Mouse (Mus musculus) forebrain, embryonic 11.5 days (tissue): ENCODE results near the gene Pgs1. TPM values are rescaled to one million over a fixed set of nuclear protein-coding genes. Genes with fewer than 3 reads are reported as not detected.
A peak's percentile ranks its signal among the peaks of the same experiment; 100 is the strongest.

Experiments used
- ATAC-seq: fragments of 200-750 bp; cut with Nextera tagmentation; replicated peaks from 2 replicates; pipeline ENCODE4 v1.8.0; 2017; ENCODE audit warnings: moderate TSS enrichment; ENCODE audit not compliant: low FRiP score
- DNase-seq: peaks from one replicate; pipeline ENCODE4 v3.0.0-alpha.2; 2017; ENCODE audit warnings: low spot score
- H3K27ac ChIP-seq: fragments of 300-500 bp; sonication (generic); 2 replicates; pipeline ENCODE4 v1.5.1; 2014; ENCODE audit warnings: low read depth, low read length
- H3K27me3 ChIP-seq: fragments of 300-500 bp; sonication (generic); 2 replicates; pipeline ENCODE4 v1.6.1; 2014; ENCODE audit warnings: mild to moderate bottlenecking, low read length, mixed read lengths; ENCODE audit not compliant: control insufficient read depth, insufficient read depth
- H3K36me3 ChIP-seq: fragments of 300-500 bp; sonication (generic); 2 replicates; pipeline ENCODE4 v1.6.1; 2014; ENCODE audit warnings: mild to moderate bottlenecking, low read length, moderate library complexity, mixed read lengths; ENCODE audit not compliant: control insufficient read depth, insufficient read depth
- H3K4me1 ChIP-seq: fragments of 300-500 bp; sonication (generic); replicated peaks from 2 replicates; pipeline ENCODE4 v1.6.1; 2014; ENCODE audit warnings: low read length, mixed read lengths; ENCODE audit not compliant: control insufficient read depth, insufficient read depth
- H3K4me2 ChIP-seq: fragments of 300-500 bp; sonication (generic); 2 replicates; pipeline ENCODE4 v1.6.1; 2014; ENCODE audit warnings: low read depth, mild to moderate bottlenecking, low read length, moderate library complexity, mixed read lengths; ENCODE audit not compliant: severe bottlenecking
- H3K4me3 ChIP-seq: fragments of 300-500 bp; sonication (generic); 2 replicates; pipeline ENCODE4 v1.5.1; 2014; ENCODE audit warnings: low read depth, low read length
- H3K9ac ChIP-seq: fragments of 300-500 bp; sonication (generic); 2 replicates; pipeline ENCODE4 v1.6.1; 2014; ENCODE audit warnings: low read length
- H3K9me3 ChIP-seq: fragments of 300-500 bp; sonication (generic); 2 replicates; pipeline ENCODE4 v1.6.1; 2016; ENCODE audit warnings: low read length, mixed read lengths; ENCODE audit not compliant: control insufficient read depth
- WGBS: fragments of 180-500 bp; shearing (Covaris S2); extraction: QIAGEN DNeasy Blood & Tissue Kit; methylation state at CpG from one replicate; pipeline ENCODE4 v1.1.7; 2014; 5-methylcytosine and 5-hydroxymethylcytosine counted together
- polyA plus RNA-seq: library from polyadenylated mRNA; unstranded; fragments of >200 nt; fragmentation: Nextera tagmentation; extraction: Ambion mirVana; gene quantifications from 2 replicates; pipeline ENCODE4 v1.2.1, GENCODE M21; 2014

The Pgs1 gene
- 43.4 and 45.7 TPM in 2 replicates for polyA plus RNA-seq

GRCm38 (mm10) chr11:117986126-117987031 lies at the start of gene Pgs1:
TSS of gene Pgs1 (plus strand) at chr11:117986292.
- peaks cover 10% of the 10 kb centered on the region; the same call in 1 of the 2 replicates for H3K4me1 ChIP-seq
- peak within 1 kb of the TSS; percentile 100 for H3K4me3 ChIP-seq
- peak within 1 kb of the TSS; percentile 60 for H3K4me2 ChIP-seq
- no peaks in the 10 kb centered on the region for H3K27me3 ChIP-seq
- H3K36me3 ChIP-seq, result no peaks in the 10 kb centered on the region
- H3K9me3 ChIP-seq, result no peaks in the 10 kb centered on the region
- H3K9ac ChIP-seq, result peak within 1 kb of the TSS; percentile 92
- 0 out of 2 replicates have a peak within 1 kb of the TSS, but pooled peaks have one; percentile 7 for H3K27ac ChIP-seq
- peak; percentile 76 for ATAC-seq
- 8% methylated on average over 51 of the region's 51 CpGs for WGBS
- peak; percentile 95 for DNase-seq

GRCm38 (mm10) chr11:117939004-117939730 lies 46.9 kb upstream of the Pgs1 start:
- Histone ChIP-seq H3K4me3 (no peak overlapping the region), H3K27ac (peak overlapping the region; percentile 63), H3K36me3 (no peaks in the 10 kb centered on the region), H3K9me3 (no peaks in the 10 kb centered on the region), H3K27me3 (no peaks in the 10 kb centered on the region), H3K4me1 (peaks cover 29% of the 10 kb centered on the region), H3K4me2 (peak overlapping the region; percentile 24; the same call in 1 of the 2 replicates), H3K9ac (peak overlapping the region; percentile 20; the same call in 1 of the 2 replicates)
- 25% methylated on average over 4 of the region's 4 CpGs for WGBS
- no peak for DNase-seq
- no peak for ATAC-seq

GRCm38 (mm10) chr11:117939741-117940285 lies 46.3 kb upstream of the Pgs1 start:
- peak; percentile 88 for DNase-seq
- ATAC-seq, result peak; percentile 92
- H3K36me3 ChIP-seq, result no peaks in the 10 kb centered on the region
- H3K9me3 ChIP-seq, result no peaks in the 10 kb centered on the region
- no peak overlapping the region for H3K4me3 ChIP-seq
- H3K27ac ChIP-seq, result peak overlapping the region; percentile 63
- H3K4me1 ChIP-seq, result peaks cover 29% of the 10 kb centered on the region
- WGBS, result under 1% methylated on average over 7 of the region's 7 CpGs
- H3K27me3 ChIP-seq, result no peaks in the 10 kb centered on the region
- H3K9ac ChIP-seq, result peak overlapping the region; percentile 20; the same call in 1 of the 2 replicates
- H3K4me2 ChIP-seq, result peak overlapping the region; percentile 24; the same call in 1 of the 2 replicates

- H3K27me3 ChIP-seq, result no peaks in the 10 kb centered on the region
- H3K9me3 ChIP-seq, result no peaks in the 10 kb centered on the region
- H3K4me1 ChIP-seq, result peaks cover 26% of the 10 kb centered on the region
- no peak for ATAC-seq
- no peaks in the 10 kb centered on the region for H3K36me3 ChIP-seq
- WGBS, result 88% methylated on average over 6 of the region's 6 CpGs
- H3K4me3 ChIP-seq, result no peak overlapping the region
- no peak overlapping the region for H3K4me2 ChIP-seq
- no peak for DNase-seq
- H3K9ac ChIP-seq, result no peak overlapping the region
- H3K27ac ChIP-seq, result no peak overlapping the region
Measured at GRCm38 (mm10) chr11:117940881-117941280, 45.2 kb upstream of the Pgs1 start.

- H3K4me1 ChIP-seq, result peaks cover 21% of the 10 kb centered on the region
- WGBS, result 83% methylated on average over 8 of the region's 8 CpGs
- no peak overlapping the region for H3K4me2 ChIP-seq
- no peak for ATAC-seq
- no peak for DNase-seq
- no peak overlapping the region for H3K27ac ChIP-seq
- no peaks in the 10 kb centered on the region for H3K9me3 ChIP-seq
- no peaks in the 10 kb centered on the region for H3K36me3 ChIP-seq
- H3K27me3 ChIP-seq, result no peaks in the 10 kb centered on the region
- no peak overlapping the region for H3K9ac ChIP-seq
- no peak overlapping the region for H3K4me3 ChIP-seq
Measured at GRCm38 (mm10) chr11:117941325-117941834, 44.7 kb upstream of the Pgs1 start.

- Histone ChIP-seq H3K27ac (no peak overlapping the region), H3K36me3 (no peaks in the 10 kb centered on the region), H3K4me2 (no peak overlapping the region), H3K9me3 (no peaks in the 10 kb centered on the region), H3K4me1 (peaks cover 21% of the 10 kb centered on the region), H3K4me3 (no peak overlapping the region), H3K27me3 (no peaks in the 10 kb centered on the region), H3K9ac (no peak overlapping the region)
- ATAC-seq, result no peak
- WGBS, result 11% methylated on average over 4 of the region's 4 CpGs
- DNase-seq, result no peak
Measured at GRCm38 (mm10) chr11:117941848-117942247, 44.2 kb upstream of the Pgs1 start.

GRCm38 (mm10) chr11:117946195-117946979 lies 39.7 kb upstream of the Pgs1 start:
- Histone ChIP-seq H3K27me3 (no peaks in the 10 kb centered on the region), H3K9ac (no peak overlapping the region), H3K9me3 (no peaks in the 10 kb centered on the region), H3K36me3 (no peaks in the 10 kb centered on the region), H3K4me2 (no peak overlapping the region), H3K4me3 (no peak overlapping the region), H3K27ac (no peak overlapping the region), H3K4me1 (peaks cover 11% of the 10 kb centered on the region; the same call in 1 of the 2 replicates)
- 87% methylated on average over 11 of the region's 11 CpGs for WGBS
- DNase-seq (no peak), ATAC-seq (no peak)
